Mouse (Mus musculus) cerebellum, adult 18-20 months (tissue): ENCODE data around the gene Plgrkt.

ENCODE experiments used
- DNase-seq, 2 experiments: peaks; one replicate each; pipeline ENCODE4 v3.0.0; 2021

Gene Plgrkt

GRCm38 (mm10) chr19:29379839-29380603 lies 12.8 kb upstream of the Plgrkt start:
- no peak for DNase-seq

DNA sequence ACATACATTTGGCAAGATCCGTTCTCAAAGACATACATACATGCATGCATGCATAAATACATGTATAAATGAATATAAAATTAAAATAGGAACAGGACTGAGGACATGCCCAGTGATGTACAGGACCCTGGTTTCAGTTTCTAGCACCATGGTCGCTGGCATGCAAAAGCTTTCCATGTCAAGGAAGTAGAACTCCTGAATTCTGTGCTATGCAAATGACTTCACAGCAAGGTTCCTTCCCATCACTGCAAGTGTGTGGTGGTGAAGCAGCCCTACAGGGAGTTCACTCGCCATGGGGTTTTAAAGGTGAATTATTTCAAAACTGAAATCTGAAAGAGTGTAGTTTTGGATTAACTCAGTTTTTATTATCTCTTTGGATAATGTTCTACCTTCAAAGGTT lies 9.2 kb upstream of the Plgrkt start:
- no peak for DNase-seq

DNA sequence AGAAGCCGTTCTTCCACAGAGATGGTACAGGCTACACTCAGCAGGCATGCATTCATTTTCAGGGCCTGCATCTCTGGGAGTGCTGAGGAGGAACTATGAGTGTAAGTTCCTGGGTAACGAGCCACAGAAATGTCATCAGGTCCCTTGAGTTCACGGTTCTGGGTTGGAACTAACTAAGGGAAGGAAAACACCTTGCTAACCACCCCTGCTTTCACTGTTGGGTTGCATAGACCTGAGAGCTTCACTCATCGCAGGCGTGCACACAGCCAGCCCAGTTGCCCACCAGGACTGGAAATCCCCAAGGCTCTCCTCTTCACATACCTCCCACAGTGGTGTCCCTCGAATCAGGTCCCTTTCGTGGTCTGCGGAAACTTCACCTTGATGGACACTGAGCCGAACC lies 7.8 kb upstream of the Plgrkt start:
- DNase-seq = no peak

DNA sequence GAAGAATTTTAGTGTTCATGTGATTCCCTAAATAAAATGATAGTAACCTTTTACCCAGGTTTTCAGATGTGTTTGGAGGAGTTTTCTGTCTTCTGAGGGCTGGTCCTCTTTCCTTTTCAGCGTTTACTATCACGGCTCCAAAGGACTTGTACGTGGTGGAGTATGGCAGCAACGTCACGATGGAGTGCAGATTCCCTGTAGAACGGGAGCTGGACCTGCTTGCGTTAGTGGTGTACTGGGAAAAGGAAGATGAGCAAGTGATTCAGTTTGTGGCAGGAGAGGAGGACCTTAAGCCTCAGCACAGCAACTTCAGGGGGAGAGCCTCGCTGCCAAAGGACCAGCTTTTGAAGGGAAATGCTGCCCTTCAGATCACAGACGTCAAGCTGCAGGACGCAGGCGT lies 6.2 kb upstream of the Plgrkt start:
- no peak for DNase-seq

- no peak for DNase-seq
Measured at GRCm38 (mm10) chr19:29372621-29373020, 5.4 kb upstream of the Plgrkt start.

- no peak for DNase-seq
Measured at GRCm38 (mm10) chr19:29372138-29372537, 4.9 kb upstream of the Plgrkt start.

GRCm38 (mm10) chr19:29371284-29372081 lies 4.3 kb upstream of the Plgrkt start:
- DNase-seq = no peak

- DNase-seq = no peak
Measured at GRCm38 (mm10) chr19:29370545-29371283, 3.5 kb upstream of the Plgrkt start.

- no peak for DNase-seq
Measured at GRCm38 (mm10) chr19:29370112-29370511, 2.9 kb upstream of the Plgrkt start.

DNA sequence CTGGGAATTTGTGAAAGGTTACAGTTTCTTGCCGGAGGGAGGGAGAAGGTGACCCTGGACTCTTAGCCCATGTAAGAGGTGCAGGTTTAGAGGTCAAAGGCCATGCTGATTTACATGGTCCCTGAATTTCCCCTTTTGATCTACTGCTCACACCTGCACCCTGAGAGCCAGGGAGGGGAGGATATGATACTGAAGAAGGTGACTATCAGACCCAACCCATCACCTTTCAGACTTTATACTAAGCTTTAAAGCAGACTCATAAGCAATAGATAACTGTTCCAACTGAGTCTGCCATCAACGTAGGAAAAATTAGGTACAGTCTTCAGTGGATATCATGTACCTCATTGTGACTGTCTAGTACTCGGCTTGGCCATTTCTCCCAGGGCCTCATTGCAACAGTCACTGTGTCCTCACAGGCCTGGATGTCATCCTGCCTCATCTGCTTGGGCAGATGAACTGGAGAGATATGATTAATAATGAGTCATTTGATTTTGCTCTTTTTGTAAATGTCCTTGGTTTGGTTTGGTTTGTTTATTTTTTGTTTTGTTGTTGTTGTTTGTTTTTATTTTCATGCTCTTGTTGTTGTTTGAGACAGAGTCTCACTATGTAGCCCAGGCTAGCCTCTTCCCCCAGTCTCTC lies 1.6 kb upstream of the Plgrkt start:
- no peak for DNase-seq

GRCm38 (mm10) chr19:29368041-29368440 lies 851 bp upstream of the Plgrkt start:
- no peak for DNase-seq

DNA sequence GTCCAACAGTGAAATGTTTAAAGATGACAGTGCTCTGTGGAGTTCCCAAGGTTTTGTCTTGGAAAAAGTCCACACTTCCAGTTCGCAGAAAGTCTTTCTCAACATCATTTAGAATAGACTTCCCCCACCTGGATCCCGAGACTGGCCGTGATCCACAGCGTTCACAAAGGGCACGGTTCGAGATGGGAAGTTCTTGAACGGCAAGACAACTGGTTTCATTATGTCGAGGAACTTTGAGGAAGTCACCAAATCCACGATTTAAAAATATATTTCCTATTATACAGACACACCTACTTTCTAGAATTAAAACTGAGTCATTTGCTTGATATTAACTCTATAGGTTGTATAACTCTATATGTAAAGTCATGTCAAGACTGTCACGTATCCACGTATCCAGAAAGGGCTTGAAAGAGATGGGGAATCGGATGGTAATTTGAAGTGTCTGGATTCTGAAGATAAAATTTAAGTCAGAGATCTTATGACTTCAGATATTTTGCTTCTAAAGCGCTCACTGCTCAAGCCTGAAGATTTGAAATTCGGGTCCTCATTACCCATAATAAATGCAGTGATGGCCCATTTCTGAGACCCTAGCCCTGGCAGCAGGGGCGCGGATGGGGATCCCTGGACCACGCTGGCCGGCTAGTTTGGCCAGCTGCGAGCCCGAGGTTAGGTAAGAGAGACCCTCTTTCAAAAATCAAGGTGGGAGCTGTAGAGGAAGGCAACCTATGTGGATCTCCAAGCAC lies 793 bp downstream of the Plgrkt start:
- no peak for DNase-seq

DNA sequence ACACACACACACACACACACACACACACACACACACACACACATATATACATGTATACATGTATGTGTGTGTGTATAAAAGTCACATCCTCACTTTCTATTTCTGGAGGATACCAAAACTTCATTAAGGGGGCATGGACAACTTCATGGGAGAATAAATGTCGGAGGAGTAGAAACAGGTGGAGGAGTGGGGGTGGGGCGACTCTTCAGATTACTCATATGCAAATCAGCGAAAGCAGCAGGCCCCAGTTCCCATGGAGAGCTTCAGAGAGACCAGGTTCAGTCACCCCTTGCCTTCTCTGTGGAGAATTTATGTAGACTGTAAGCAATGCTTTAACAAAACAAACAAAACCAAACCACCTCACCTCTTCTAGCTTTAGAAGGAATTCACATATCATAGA lies 2.1 kb downstream of the Plgrkt start:
- no peak for DNase-seq

- no peak for DNase-seq
Measured at GRCm38 (mm10) chr19:29364076-29364475, 3.1 kb downstream of the Plgrkt start.

DNA sequence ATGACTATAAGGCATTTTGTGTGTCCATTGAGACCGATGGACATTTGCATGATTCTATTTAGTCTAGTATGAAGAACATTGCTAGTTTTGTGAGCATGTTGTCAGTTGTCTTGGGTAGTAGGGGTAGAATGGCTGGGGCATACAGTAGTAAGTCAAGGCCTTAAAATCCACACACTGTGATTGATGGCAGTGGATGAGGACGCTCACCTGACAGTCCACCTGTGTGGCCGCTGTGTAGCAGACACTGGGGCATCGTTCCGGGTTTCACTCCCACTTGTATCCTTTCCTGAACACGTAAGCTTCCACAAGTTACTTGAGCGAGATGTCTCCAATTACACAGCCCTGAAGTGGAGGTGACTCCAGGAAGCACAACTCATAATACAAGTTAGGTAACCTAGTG lies 3.6 kb downstream of the Plgrkt start:
- no peak for DNase-seq

GRCm38 (mm10) chr19:29362173-29362930 lies 4.8 kb downstream of the Plgrkt start:
- no peak for DNase-seq

DNA sequence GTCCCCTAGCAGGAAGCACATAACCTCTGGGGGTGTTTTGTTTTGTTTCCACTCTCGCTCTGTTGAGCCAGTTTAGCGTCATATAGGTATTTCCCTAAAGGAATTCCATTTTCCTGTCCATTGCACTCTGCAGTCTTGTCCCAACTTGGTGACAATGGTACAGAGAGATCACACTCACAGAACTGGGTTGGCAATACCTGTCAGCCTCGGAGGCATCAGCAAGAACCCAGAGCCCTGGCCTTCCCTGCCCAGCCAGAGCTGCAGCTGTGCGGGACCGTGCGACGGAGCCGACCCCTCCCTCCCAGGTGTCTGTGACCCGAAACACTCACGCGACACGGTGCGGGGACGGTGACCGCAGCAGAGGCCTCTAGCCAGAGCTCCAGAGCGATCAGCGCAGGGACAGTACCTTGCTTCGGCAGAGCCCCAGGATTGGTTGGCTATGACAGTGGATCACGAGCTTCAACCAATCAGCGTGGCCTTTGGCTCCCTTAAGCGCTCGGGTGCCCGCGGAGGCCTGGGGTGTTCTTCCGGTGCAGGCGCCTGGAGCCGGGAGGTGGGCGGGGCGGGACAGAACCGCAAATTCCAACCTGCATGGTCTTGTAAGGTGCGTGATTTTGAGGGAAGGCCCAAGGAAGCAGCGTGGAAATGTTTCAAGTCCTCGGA lies 5.6 kb downstream of the Plgrkt start:
- DNase-seq = peak; percentile 92 to 96

GRCm38 (mm10) chr19:29360251-29360650 lies 6.9 kb downstream of the Plgrkt start:
- no peak for DNase-seq

DNA sequence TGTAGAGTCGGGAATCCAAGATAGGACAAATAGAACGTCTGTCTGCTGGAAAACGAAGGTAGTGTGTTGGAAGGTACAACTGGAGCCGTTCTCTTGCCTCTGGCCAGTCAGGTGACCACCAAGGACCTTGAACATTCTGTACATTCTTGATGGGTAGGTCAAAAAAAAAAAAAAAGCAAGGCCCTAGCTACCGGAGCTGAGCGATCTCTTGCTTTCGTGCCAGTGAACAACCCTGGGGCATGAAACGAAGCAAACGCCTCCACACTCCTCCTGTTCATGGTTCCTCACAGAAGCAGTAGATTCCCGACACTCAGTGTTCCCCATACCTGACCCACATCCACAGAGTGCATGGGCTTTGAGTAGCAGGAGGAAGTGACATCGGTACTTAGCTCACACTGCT lies 10.9 kb downstream of the Plgrkt start:
- no peak for DNase-seq

- peak; percentile 88 to 92 for DNase-seq
Measured at GRCm38 (mm10) chr19:29354895-29355877, 12.0 kb downstream of the Plgrkt start.
